Mouse (Mus musculus) heart, postnatal 0 days (tissue): ENCODE measurements around the gene 3100002H09Rik.

Experiments
- CTCF ChIP-seq: IDR thresholded peaks from 2 replicates; pipeline ENCODE4 v1.5.1; 2016; ENCODE audit warnings: antibody characterized with exemption, control low read depth, low read depth
- EP300 ChIP-seq: IDR thresholded peaks from 2 replicates; pipeline ENCODE4 v1.6.1; 2016; ENCODE audit warnings: antibody characterized with exemption, low read depth

DNA sequence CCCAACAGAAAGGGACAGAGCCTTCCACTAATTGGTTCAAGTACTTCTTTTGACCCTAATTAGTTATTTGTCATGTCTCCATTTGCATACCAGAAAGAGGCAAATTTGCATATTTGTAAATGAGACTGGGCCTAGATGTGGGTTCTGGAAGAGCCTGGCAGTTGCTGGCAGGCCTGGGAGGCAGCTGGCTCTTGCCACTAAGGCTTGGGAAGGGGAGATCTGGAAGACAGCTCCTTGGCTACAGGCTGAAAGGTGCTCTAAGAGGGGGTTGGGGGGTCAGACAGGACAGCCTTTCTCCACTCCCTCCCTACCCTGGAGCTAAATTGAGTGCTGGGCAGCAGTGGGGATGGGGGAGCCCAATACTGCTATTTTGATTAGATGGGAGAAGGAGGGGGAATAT is 17.4 kb downstream of the 3100002H09Rik start:
- TF ChIP-seq CTCF = no peak
- TF ChIP-seq EP300 = no peak
